Mouse (Mus musculus) kidney, adult 9 months (tissue): Measurements from ENCODE around the gene Ehd2.

Experiments used
- DNase-seq: peaks from one replicate; pipeline ENCODE4 v3.0.0; 2022

Gene Ehd2

GRCm38 (mm10) chr7:15906602-15907001 is 60.8 kb downstream of the Ehd2 start:
- DNase-seq, result no peak

GRCm38 (mm10) chr7:15905861-15906260 is 61.5 kb downstream of the Ehd2 start:
- no peak for DNase-seq

DNA sequence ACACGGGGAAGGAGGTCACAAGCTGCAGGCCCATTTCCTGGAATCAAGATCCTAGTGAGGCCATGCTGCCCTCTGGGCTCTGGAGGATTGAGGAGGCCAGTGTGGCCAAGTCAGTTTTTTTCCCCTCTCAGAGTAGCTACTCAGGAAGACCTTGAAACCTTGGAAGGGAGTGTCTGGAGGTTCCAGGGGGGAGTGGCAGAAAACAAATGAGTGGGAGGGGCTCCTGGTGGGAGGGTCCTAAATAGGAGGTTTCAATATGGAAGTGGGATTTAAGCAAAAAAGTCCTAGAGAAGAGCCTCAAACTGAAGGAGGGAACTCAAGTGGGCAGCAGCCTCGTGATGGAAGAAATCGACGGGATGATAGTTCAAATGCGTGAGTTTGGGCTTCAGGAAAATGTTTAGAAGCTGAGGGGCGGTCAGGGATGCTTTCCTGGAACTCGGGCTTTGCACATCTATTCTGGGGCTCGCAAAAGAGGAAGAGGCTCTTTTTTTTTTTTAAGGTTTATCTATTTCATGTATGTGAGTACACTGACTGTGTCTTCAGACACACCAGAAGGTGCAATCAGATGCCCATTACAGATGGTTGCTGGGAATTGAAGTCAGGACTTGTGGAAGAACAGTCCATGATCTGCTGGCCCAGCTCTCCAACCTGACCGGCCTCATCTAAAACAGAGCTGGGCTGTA is 65.9 kb downstream of the Ehd2 start:
- no peak for DNase-seq
